Mouse (Mus musculus) v-Abl transformed pro-B cells (cell line): ENCODE results near the gene Kctd14.
"Not testable (repeated sequence)": the region's sequence is repeated elsewhere in the genome, so short reads cannot be mapped to it uniquely, and the experiment has no call there.

Source experiments
- in situ Hi-C, 2 experiments: fragments of 400-800 bp; cut with MboI; formaldehyde crosslinking; loops; one replicate each; pipeline ENCODE4 v1.15.1; 2025; ENCODE audit not compliant: unreplicated experiment in 2 of 2

Kctd14 gene

DNA sequence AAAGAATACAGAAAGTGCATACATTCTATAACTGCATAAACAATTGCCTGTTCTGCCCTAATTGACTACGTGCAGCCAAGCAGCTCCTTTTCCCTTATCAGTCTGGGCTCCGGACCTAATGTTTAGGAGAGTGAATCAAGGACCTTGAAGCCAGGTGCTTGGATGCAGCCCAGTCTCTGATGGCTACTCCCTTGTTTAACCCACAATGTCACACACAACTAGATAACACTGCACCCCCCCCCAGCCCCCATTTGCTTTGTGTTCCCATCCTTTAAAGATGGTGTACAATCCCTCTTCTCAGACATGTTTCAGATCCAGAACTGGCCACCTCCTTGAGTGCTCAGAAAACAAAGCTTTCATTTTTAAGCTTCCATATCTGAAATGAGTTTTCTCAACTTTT is at the start of gene Kctd14:
Kctd14 (plus strand) TSS at position 301 of the 400 bp plus-strand sequence.
- in situ Hi-C loops: not testable (repeated sequence)

DNA sequence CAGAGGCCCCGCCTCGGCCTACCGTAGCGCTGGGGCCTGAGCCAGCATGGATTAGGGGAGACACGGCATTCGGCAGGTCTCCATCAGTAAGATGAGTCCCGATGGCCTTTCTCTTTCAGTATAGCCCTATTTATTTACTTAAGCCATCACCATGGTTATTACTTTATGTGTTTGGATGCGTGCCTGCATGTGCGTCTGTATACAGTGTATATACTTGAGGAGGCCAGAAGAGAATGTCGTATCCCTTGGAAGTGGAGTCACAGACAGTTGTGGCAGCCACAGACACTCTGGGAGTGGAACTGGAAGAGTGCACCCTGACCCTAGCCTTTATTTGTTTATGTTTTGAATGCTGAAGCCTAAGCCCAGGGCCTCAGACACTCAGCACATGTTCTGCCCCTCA is 44.0 kb upstream of the Kctd14 start:
- in situ Hi-C loops: loop anchor here in 1 of 2 experiments (25.0 kb wide), 1 partner anchor 705 kb away; the partner anchor contains the start of gene Myo7a

DNA sequence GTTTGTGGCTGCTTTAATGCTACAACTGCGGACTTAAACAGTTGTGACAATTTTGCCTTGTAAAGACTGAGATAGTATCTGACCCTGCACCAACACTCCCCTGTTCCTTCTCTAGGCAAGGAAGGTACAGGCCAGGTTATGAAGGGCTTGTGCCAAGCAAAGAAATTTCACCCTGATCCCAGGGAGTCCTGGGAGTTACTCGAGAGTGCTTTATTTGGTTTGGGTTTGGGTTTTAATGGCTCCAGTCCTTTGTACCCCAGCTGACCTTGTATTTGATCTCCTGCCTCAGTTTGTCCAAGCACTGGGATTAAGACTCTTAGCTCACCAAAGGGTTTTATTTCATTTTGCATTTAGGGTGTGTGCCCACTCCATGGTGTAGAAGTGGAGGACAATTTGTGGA is 40.0 kb upstream of the Kctd14 start:
- in situ Hi-C loops: loop anchor here in 1 of 2 experiments (25.0 kb wide), 1 partner anchor 701 kb away; the partner anchor contains the start of gene Myo7a

DNA sequence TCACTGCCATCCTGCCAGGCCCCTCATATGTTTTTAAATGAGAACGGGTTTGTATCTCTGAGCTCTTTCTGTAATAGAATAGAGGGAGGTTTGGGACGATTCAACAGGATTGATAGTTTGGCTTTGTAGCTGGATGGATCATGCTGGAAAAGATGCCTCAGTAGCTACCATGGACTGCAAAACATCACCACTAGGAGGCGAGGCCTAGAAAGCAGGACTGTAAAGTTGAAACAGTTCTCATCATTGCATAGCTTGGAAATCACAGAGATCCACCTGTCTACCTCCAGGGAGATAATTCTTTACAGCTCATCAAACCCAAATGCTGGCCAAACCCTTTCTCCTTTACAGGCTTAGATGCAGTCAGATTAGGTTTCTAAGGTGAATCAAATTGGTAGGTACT is 39.5 kb upstream of the Kctd14 start:
- in situ Hi-C loops: loop anchor here in 1 of 2 experiments (25.0 kb wide), 1 partner anchor 701 kb away; the partner anchor contains the start of gene Myo7a

DNA sequence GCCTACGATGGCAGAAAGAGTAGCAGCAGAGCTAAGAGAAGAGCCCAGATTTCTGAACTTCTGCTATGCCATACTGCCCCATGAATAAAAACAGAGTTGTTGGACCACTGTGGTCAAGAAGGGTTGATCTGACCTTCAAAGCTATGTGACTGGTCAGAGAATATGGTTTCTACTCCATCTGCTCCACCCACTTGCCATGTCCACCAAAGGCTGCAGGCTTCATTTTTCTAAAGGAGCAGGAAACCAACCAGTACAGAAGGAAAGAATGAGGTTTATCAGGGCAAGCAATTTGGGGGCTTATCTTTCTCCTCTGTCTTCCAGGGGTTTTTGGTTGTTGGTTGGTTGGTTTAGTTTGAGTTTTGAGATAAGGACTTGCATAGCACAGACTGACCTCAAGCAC is 37.1 kb upstream of the Kctd14 start:
- in situ Hi-C loops: loop anchor here in 1 of 2 experiments (25.0 kb wide), 1 partner anchor 698 kb away; the partner anchor contains the start of gene Myo7a

DNA sequence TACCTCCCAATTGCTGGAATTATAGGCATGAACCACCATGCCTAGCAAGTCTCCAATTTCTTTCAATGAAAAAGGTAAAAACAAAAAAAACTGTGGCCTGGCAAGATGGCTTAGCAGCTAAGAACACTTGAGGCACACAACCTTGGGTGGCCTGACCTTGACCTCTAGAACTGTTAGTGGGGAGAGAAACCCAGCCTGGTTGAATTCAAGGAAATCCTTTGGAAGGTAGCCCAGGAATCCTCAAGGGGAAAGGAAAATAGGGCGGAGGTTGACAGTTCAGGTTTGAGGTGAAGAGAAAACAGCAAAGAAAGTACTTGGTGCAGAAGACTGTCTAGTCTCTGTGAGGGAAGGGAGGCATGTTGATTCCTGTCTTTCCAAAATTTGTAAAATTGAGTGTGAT is 36.7 kb upstream of the Kctd14 start:
- in situ Hi-C loops: loop anchor here in 1 of 2 experiments (25.0 kb wide), 1 partner anchor 698 kb away; the partner anchor contains the start of gene Myo7a

DNA sequence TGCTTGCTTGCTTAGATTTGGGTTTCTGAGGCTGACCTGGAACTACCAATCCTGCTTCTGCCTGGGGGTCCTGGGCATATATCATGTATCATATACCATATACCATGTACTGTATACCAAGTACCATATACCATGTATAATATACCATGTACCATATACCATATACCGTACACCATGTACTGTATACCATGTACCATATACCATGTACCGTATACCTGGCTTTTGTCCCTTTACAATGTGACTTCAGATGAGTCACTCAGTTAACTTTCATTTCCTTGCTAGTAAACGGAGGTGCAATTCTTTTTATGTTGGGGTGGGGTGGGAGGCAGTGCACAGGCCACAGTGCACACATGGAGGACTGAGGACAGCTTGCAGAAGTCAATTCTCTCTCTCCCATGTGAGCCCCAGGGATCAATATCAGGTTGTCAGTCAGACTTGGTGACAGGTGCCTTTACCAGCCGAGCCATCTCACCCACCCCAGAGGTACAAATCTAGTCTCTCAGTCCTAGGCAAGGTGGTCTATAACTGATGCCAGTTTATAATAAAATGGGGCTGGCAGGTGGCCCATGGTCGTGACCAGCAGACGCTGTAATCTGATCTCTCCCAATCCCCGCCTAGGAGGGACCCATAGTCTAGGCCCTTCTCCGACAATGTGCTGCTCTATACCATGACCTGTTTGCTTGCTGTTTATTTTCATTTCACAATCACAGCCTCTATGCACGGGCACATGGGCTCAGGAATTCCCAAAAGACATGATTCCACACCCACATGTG is 36.0 kb upstream of the Kctd14 start:
- in situ Hi-C loops: loop anchor here in 1 of 2 experiments (25.0 kb wide), 1 partner anchor 697 kb away; the partner anchor contains the start of gene Myo7a

DNA sequence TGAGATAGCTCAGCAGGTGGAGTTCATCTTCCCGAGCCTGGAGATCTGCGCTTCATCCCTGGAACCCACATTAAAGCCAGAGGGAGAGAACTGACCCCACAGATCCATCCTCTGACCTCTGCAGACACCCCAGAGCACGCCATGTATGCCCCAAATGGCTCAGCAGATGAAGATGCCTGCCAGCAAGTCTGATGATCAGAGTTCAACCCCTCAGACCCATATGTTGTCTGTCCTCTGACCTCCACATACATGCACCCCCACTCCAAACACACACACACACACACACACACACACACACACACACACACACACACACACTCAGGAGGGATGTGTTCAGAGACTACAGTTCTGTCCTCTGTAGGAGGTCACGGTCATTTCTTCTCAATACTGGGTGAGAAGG is 34.6 kb upstream of the Kctd14 start:
- in situ Hi-C loops: loop anchor here in 1 of 2 experiments (25.0 kb wide), 1 partner anchor 696 kb away; the partner anchor contains the start of gene Myo7a

DNA sequence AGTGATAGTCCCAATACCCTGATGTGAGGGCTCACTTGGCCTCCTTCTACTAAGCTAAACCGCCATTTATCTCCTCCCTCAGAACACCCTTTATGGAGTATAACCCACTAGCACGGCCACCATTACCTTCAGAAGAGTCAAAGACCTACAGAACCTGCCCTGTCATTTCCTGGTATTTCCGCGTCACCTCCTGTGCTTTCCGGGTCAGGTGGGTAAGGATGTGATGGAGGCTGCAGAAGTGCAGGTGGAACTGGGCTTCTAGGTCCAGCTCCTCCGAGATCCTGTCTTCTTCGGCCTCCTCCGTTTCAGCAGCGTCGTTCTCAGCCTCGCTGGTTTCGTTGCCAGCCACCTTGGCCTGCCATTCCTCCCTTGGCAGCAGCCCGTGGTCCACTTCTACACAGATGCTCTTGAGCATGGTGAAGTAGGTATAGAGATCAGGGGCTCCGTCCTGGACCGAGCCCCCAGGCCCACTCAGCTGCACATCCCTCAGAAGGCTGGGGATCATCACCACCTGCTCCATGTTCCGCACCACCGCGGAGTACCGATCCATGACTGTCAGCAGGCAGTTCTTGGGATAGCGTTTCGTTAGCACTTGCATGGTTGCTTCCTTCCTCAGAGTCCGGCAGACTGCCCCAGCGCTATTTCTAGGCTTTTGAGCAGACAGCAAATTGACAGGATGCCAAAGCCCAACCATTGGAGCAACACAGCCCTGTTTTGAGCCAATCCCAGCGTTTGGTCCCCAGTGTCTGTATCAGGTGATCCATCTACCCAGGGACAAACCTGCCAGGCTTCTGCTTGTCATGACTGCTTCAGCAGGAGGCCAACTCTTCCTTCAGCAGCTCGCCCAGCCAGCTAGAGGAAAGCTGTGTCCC is 34.0 kb upstream of the Kctd14 start, which contains the start of gene Thrsp:
Thrsp (minus strand) TSS at position 825 of the 872 bp plus-strand sequence.
- in situ Hi-C loops: loop anchor here in 1 of 2 experiments (25.0 kb wide), 1 partner anchor 695 kb away; the partner anchor contains the start of gene Myo7a

DNA sequence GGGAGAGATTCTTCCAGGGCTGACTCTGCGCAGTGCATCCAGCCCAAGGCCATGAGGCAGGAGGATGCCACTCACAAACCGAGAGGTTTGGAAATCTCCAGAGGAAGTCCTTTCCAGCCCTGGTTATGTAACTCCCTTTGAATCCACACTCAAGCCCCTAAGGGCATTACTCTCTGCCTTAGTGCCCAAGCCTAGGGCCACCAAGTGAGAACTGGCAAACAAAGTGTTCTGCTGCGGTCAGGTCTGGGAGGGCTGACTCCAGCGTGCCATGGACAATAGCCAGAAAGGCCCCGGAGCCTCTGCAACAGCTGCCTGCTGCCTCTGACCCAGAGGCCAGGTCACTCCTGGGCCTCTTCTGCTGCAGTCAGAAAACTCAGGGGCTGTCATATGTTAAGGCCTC is 32.4 kb upstream of the Kctd14 start:
- in situ Hi-C loops: loop anchor here in 1 of 2 experiments (25.0 kb wide), 1 partner anchor 694 kb away; the partner anchor contains the start of gene Myo7a

DNA sequence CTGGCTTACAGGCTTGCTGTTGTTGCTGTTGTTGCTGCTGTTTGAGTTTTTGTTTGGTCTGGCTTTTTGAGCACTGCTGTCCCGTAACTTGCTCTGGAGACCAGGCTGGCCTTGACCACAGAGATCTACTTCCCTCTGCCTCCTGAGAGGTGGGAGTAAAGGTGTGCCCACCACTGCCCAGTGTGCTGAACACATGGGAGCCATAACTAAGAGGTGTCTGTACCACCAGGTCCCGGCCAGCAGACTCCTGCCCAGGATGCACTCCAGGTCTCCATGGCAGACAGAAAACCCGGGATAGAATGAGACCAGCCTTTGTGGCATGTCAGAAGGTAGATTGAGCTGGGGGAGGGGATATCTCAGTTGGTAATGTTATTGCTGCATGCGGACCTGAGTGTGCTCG is 32.0 kb upstream of the Kctd14 start:
- in situ Hi-C loops: loop anchor here in 1 of 2 experiments (25.0 kb wide), 1 partner anchor 693 kb away; the partner anchor contains the start of gene Myo7a

DNA sequence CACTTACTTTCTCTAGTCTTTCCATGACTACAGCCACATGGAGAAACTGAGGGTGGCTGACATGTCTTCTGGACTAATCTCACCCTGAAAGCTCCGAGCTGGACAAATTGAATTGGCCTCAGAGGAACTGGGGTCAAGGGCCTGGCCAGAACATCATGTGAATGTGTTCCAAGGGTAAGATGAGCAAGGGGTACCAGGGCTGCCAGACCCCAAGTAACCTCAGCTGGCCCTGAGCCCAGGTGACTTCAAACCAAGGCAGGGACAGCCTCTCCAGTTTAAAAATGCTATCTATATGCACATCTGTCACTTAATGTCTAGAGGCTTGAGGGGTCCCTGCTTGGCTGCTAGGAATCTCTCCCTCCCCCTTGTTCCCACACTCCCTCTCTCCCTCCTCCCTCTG is 30.7 kb upstream of the Kctd14 start:
- in situ Hi-C loops: loop anchor here (5.0 to 25.0 kb wide), 4 partner anchors 154 to 704 kb away; partner anchors contain the start of genes Aamdc (in 1 of the 2), Myo7a (in 1 of the 2) and Rsf1 (in 1 of the 2)

DNA sequence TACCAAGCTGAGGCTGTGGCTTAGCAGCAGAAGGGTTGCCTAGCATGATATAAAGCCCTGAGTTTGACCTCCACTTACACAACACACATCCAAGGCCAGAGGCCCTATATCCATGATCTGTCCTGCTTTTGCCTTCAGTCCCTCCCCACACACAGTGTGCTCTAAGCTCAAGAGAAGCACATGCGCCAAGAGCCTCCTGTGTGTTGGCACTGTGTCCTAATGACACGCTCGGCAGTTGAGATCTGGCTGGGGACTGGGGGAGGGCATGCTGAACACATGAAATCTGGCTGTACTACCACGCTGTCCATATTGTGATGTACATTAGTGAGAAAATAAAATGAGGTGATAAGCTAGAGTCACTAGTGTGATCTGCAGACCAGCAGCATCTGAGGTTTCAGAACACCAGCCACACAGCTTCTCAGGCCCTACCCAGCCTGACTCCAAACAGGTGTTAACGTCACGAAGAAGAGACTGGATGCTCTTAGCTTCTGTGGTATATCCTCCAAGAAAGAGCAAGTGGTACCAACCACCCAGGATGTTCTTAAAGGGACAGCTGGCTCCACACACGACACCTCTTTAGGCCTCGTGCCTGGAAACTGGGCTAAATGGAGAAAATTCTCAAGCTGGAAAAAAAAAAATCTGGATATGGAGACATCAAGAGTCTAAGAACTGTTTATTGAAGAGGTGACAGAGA is 30.0 kb upstream of the Kctd14 start:
- in situ Hi-C loops: loop anchor here (5.0 to 25.0 kb wide), 4 partner anchors 154 to 704 kb away; partner anchors contain the start of genes Aamdc (in 1 of the 2), Myo7a (in 1 of the 2) and Rsf1 (in 1 of the 2)

DNA sequence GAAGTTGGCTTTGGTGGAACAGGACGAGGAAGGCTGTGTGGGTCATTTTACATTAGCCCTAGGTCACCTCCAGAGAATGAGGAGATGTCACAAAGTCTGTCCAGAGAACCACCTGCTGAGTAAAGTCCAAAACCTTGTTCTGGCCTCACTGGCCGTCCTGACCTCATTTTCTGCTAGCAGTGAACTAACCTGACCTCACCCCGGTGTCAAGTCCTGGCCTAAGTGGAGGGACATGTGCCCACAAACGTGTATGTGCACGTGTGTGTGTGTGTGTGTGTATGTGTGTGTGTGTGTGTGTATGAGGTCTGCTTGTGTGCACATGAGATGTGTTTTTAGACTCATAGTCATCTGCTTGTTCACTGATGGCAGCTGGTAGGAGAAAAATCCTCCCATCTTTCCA is 27.4 kb upstream of the Kctd14 start:
- in situ Hi-C loops: loop anchor here (5.0 to 25.0 kb wide), 4 partner anchors 151 to 701 kb away; partner anchors contain the start of genes Aamdc (in 1 of the 2), Myo7a (in 1 of the 2) and Rsf1 (in 1 of the 2)

DNA sequence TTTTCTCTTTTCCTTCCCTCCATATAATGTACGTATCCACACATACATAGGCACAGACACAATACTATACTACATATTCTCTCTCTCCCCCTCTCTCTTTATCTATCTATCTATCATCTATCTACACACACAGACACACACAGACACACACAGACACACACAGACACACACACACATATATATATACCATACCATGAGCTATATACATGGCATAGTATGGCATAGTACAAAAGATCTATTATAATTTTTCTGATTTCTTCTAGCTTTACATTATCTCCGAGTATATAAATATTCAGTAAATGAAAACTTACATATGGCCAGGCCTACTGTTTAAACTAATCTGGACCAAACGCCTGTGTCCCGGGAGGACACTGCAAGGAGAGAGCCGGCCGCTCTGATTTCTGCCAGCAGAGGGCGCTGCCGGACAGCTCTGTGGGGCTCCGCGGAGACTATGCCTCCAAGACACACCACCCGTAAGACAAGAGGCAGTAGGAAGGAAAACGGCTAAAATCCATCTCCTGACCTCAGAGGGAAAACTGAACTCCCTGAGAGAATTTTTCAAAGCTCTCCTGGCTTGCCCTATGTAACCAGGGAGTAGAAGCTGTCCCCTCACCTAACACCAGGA is 26.4 kb upstream of the Kctd14 start:
- in situ Hi-C loops: loop anchor here (5.0 to 25.0 kb wide), 7 partner anchors 138 to 700 kb away; partner anchors contain the start of genes Aamdc (in 1 of the 2), Myo7a (in 1 of the 2) and Rsf1 (in 1 of the 2)

DNA sequence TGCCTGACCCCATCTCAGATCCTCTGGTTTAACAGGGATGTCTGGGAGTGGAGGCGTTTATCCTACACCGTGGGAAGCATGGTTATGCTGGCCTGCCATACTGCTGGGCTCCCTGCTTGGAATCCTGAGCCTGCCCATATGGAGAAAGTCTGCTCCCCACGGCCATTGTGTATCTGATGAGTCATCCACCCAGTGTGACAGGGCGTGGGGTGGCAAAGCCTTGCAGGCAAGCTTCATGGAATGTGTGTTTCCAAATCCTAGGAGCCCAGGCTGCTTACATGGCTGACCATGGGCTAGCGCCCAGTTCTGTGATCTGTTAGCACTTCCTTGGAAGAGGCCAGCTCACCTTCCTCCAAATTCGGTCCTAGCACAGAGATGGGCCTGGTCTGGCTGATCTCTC is 24.6 kb upstream of the Kctd14 start:
- in situ Hi-C loops: loop anchor here (5.0 to 25.0 kb wide), 5 partner anchors 136 to 698 kb away; partner anchors contain the start of genes Aamdc (in 1 of the 2) and Rsf1 (in 1 of the 2)

DNA sequence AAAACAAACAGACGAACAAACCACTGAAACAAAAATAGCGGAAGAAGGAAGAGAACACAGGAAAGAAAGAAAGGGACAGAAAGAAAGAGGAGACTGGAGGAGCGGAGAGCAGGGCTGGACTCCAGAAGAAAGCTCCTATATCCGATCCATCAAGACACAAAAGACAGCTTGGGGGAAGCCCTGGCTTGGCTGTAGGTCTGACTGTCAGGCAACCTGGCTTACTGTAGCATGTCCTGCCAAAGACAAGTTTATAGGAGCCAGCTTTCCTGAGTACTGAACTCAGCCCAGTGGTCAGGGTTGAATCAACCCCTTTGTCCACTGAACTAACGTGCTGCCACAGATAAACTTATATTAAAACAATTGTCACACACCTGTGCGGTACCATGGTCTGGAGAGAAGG is 23.8 kb upstream of the Kctd14 start:
- in situ Hi-C loops: loop anchor here (5.0 to 25.0 kb wide), 5 partner anchors 135 to 698 kb away; partner anchors contain the start of genes Aamdc (in 1 of the 2) and Rsf1 (in 1 of the 2)

DNA sequence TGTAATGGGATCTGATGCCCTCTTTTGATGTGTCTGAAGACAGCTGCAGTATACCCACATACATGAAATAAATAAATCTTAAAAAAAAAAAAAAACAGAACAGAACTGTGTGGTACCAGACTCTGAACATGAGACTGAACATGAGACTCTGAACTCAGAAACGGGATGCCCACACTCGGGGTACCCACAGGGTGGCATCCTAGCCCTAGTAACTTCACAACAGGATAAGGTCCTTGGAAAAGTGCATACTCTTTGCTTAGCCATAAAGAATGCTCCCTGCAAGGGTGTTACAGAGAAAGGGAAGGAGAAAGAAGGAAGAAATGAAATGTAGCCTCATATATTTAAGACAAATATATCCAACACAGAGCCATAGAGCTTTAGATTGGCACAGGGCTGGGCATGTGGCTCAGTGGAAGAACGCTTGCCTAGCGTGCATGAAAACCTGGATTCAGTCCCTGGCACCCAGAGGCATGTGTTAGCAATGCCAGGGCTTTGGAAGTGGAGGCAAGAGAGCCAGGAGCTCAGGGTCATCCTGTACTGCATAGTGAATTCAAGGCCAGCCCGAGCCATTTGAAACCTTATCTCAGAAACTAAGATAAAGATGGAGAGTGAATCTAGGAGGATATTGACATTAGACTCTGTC is 23.2 kb upstream of the Kctd14 start:
- in situ Hi-C loops: loop anchor here (5.0 to 25.0 kb wide), 5 partner anchors 134 to 697 kb away; partner anchors contain the start of genes Aamdc (in 1 of the 2) and Rsf1 (in 1 of the 2)
